Mouse (Mus musculus): ENCODE results near the gene Acp2.

DNA sequence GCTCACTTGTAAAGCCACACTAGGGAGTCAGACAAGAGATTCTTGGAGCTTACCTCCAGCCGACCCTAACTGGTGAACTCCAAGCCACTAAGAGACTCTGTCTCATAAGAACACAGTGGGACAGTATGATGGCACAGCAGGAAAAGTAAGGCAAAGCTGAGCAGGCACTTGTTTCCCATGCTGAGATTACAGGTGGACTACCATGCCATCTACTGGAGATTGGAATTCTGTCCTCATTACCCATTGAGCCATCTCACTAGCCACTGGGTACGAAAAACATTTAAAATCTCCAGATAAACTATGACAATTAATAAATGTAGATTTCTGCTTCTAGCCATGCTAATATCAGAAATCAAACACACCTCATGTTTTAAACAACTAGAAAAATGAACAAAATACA, 20.9 kb downstream of the Acp2 start:
- TF ChIP-seq POLR2A (IDR thresholded peaks at IDR 0.05; ENCODE audit: low read depth, low read length) (no peak), CTCF (IDR thresholded peaks at IDR 0.05; ENCODE audit: extremely low read depth, insufficient read length, insufficient replicate concordance, low read depth, low read length) (no peak)

Measured in small intestine, adult 2 months (tissue).